Mouse (Mus musculus) heart, embryonic 10.5 days (tissue): ENCODE results near the gene Ppp1r14a. TPM values are rescaled to one million over a fixed set of nuclear protein-coding genes. Genes with fewer than 3 reads are reported as not detected.

Experiments
- DNase-seq: peaks from one replicate; pipeline ENCODE4 v3.0.0-alpha.2; 2017; ENCODE audit warnings: low spot score
- H3K27ac ChIP-seq: fragments of 300-500 bp; sonication (generic); 2 replicates; pipeline ENCODE4 v1.5.1; 2016; ENCODE audit warnings: mild to moderate bottlenecking
- H3K27me3 ChIP-seq: fragments of 300-500 bp; sonication (generic); 2 replicates; pipeline ENCODE4 v1.6.1; 2016; ENCODE audit warnings: mild to moderate bottlenecking; ENCODE audit not compliant: poor library complexity, insufficient read depth, severe bottlenecking
- H3K36me3 ChIP-seq: fragments of 300-500 bp; sonication (generic); 2 replicates; pipeline ENCODE4 v1.6.1; 2016; ENCODE audit warnings: mild to moderate bottlenecking, moderate library complexity
- H3K4me1 ChIP-seq: fragments of 300-500 bp; sonication (generic); 2 replicates; pipeline ENCODE4 v1.6.1; 2016; ENCODE audit warnings: mild to moderate bottlenecking
- H3K4me3 ChIP-seq: fragments of 300-500 bp; sonication (generic); 2 replicates; pipeline ENCODE4 v1.5.1; 2016; ENCODE audit warnings: mild to moderate bottlenecking, moderate library complexity
- H3K9me3 ChIP-seq: fragments of 300-500 bp; sonication (generic); 2 replicates; pipeline ENCODE4 v1.6.1; 2016; ENCODE audit warnings: mild to moderate bottlenecking, moderate library complexity
- WGBS: fragments of 180-500 bp; shearing (Covaris S2); methylation state at CpG from one replicate; pipeline ENCODE4 v1.1.7; 2016; 5-methylcytosine and 5-hydroxymethylcytosine counted together
- polyA plus RNA-seq: library from polyadenylated mRNA; unstranded; fragments of >200 nt; fragmentation: Nextera tagmentation; extraction: Ambion mirVana; gene quantifications from 2 replicates; pipeline ENCODE4 v1.2.1, GENCODE M21; 2016

Gene Ppp1r14a
- polyA plus RNA-seq, 1 experiment from 2014 or later = 13.8 TPM

DNA sequence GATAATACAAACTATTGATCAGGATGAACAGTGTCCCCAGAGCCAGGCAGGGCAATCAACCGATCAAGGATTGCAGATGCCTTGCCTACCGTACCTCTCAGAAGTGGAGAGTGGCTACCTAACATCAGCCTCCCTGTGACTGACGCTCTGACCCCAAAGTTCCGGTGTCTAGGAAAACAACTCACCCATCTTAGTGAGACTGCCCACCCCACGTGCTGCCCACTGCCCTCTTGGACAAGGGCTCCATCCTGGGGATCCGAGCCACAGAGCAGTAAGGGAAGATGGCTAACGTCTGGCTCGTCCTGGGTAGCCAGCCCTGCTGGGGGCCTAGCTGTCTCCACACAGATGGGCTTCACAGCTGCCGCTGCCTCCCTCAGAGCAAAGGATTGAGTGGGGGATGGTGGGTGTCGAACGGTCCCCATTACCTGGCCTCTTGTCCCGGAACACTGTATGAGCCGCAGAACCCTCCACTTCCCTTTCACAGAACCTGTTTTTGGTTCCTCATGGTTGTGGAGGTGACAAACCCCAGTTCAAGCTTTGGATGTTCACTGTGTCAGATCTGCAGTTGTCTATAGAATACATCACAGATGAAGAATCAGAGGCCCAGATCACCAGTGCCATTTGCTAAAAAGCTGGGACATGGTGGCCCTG lies 5.1 kb downstream of the Ppp1r14a start:
- no peak overlapping the region for H3K4me3 ChIP-seq
- peaks cover 43% of the 10 kb centered on the region for H3K4me1 ChIP-seq
- 61% methylated on average over 13 of the region's 13 CpGs for WGBS
- DNase-seq = no peak
- H3K9me3 ChIP-seq = no peaks in the 10 kb centered on the region
- peak overlapping the region; percentile 33; the same call in 1 of the 2 replicates for H3K27ac ChIP-seq
- peaks cover 49% of the 10 kb centered on the region for H3K27me3 ChIP-seq
- H3K36me3 ChIP-seq = no peaks in the 10 kb centered on the region

DNA sequence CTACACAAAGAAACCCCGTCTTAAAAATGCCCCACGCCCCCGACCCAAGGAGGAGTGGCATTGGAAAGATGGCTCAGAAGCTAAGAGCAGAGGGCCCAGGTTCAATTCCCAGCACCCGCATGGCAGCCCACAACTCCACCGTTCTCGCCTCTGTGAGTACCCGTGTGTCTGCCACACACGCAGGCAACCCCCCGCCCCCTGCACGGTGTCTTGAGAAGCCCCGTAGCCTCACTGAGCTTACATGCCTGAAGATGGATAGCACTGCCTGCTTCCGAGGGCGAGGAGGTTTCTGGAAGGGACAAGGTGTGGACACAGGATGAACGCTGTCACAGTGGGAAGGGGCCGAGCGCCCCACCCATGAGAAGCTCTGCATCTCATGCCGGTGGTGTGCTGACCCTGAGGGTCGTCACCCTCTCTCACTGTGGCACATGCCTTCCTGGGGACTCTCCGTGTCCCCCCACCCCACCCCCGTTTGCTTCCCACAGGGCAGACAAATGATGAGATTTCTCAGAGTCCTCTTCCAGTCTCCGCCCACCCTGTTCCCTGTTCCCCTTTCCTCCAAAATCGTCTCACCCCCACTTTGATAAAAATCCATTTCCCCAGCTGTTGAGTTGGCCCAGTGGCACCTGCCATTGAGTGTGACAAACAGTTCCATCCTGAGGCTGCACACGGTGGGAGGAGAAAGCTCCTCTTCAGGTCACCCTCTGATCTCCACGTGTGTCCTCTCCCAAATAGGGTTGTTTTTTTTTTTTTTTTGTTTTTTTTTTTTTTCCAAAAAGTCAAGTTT lies 6.9 kb downstream of the Ppp1r14a start:
- Histone ChIP-seq H3K4me3 (no peak overlapping the region), H3K27ac (no peak overlapping the region), H3K36me3 (no peaks in the 10 kb centered on the region), H3K9me3 (no peaks in the 10 kb centered on the region), H3K4me1 (peaks cover 26% of the 10 kb centered on the region), H3K27me3 (peaks cover 30% of the 10 kb centered on the region; the same call in 1 of the 2 replicates)
- DNase-seq = no peak
- WGBS = 74% methylated on average over 24 of the region's 24 CpGs

DNA sequence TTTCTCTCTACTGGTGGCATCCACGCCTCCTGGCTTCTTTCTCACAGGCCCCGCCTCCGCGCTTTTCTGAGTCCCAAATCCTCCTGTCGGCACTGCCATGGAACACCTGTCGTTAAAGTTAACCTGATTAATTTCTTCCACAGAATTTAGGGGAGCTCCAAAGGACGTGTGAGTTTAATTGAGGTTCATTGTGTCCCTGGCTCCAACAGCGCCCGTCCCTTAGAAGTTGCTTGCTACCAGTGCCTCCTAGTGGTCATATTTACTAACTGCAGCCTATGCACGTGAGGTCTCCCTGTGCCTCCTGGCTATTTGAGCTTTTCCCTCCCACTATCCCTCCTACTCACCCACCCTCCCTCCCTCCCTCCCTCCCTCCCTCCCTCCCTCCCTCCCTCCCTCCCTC lies 7.9 kb downstream of the Ppp1r14a start:
- Histone ChIP-seq H3K4me1 (peaks cover 17% of the 10 kb centered on the region), H3K27ac (no peak overlapping the region), H3K4me3 (no peak overlapping the region), H3K9me3 (no peaks in the 10 kb centered on the region), H3K27me3 (peaks cover 32% of the 10 kb centered on the region; the same call in 1 of the 2 replicates), H3K36me3 (no peaks in the 10 kb centered on the region)
- WGBS = 13% methylated on average over 10 of the region's 10 CpGs
- DNase-seq = no peak

DNA sequence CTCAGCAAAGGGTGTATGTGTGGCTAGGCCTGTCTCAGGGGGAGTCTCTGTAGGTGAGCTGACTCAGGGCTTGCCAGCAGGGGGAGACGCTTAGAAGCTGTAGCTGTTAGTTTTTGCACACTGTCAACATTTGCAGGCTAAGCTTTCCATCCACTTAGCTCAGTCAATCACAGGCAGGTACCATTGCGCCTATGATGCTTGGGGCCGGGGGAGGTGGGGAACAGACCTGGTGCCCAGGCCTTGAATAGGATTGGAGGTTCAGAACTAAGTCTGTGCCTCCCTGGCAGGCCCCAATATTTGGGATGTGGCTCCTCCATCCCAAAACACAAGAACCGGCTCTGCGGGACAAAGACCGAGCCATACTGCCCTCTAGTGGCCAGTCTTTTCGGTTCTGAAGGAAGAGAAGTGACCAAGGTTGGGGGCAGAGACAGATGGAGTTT lies 12.0 kb downstream of the Ppp1r14a start:
- DNase-seq = no peak
- no peaks in the 10 kb centered on the region for H3K36me3 ChIP-seq

DNA sequence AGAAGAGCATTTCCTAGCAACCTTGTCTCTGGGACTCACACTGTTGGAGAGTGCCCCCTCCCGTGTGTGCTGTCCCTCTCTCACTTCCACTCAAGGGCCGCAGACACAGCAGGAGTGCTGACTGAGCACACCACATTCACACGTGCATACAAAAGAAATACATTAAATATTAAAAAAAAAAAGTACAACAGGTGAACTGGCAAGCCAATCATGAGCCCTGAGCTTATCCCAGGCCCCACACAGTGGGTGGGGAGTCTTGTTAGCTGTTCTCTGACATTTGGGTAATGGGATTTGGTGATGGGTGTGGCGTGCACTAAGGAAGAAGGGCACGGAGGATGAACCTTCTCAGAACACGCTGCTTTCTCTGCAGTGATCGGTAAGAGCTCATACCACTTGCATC lies 13.5 kb downstream of the Ppp1r14a start:
- Histone ChIP-seq H3K27me3 (peaks cover 56% of the 10 kb centered on the region), H3K4me3 (no peak overlapping the region)

More for the DNA sequence above, 12.0 kb downstream of the Ppp1r14a start:
- 2% methylated on average over 7 of the region's 7 CpGs for WGBS
- Histone ChIP-seq H3K27ac (no peak overlapping the region), H3K9me3 (no peaks in the 10 kb centered on the region; the same call in 1 of the 2 replicates), H3K27me3 (peaks cover 51% of the 10 kb centered on the region), H3K4me3 (0 out of 2 replicates have a peak overlapping the region, but pooled peaks have one; percentile 24), H3K4me1 (peaks cover 22% of the 10 kb centered on the region)

DNA sequence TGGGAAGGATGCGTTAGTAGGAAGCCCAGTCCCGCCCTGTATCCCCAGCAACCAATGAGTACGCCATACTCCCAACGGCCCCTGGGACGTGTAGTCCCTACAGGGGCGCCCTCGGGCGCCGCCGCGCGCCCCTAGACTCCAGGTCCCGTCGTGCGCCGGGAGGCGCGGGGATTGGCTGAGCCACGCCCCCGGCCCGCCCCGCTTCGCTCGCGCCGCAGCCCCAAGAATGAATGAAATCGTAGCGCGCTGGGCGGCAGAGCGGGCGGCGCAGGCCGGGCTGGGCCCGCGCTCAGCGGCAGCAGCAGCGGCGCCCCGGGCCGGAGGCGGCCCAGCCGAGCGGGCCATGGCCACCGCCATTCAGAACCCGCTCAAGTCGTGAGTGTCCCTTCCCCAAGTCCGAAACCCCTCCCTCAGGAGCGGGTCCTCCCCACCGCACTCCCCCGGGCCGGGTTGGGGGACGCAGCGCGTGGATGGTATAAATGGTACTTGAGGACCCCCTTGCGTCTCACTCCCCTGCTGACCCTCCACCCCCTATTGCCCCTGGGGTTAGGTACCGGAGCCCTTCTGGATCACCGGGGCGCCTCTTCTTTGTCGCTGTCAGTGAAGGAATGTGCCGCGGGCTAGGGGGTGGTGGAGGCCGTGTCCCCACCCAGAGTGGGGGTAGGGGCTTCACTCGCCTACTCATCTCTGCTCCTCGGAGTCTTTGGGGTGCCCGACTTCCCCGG lies 14.8 kb downstream of the Ppp1r14a start, which contains the start of gene Dpf1:
Gene Dpf1, plus strand, starts transcription at position 214 of the 725 bp plus-strand sequence.
- Histone ChIP-seq H3K9me3 (no peaks in the 10 kb centered on the region; the same call in 1 of the 2 replicates), H3K27ac (peak within 1 kb of the TSS; percentile 69), H3K4me1 (peaks cover 40% of the 10 kb centered on the region), H3K27me3 (peaks cover 62% of the 10 kb centered on the region), H3K4me3 (peak within 1 kb of the TSS; percentile 66), H3K36me3 (no peaks in the 10 kb centered on the region)
- DNase-seq = peak; percentile 93
- under 1% methylated on average over 67 of the region's 67 CpGs for WGBS

More for the DNA sequence above, 13.5 kb downstream of the Ppp1r14a start:
- H3K36me3 ChIP-seq = no peaks in the 10 kb centered on the region
- no peak overlapping the region for H3K27ac ChIP-seq
- H3K9me3 ChIP-seq = no peaks in the 10 kb centered on the region; the same call in 1 of the 2 replicates
- DNase-seq = no peak
- peaks cover 29% of the 10 kb centered on the region for H3K4me1 ChIP-seq
- WGBS = 52% methylated on average over 7 of the region's 7 CpGs

DNA sequence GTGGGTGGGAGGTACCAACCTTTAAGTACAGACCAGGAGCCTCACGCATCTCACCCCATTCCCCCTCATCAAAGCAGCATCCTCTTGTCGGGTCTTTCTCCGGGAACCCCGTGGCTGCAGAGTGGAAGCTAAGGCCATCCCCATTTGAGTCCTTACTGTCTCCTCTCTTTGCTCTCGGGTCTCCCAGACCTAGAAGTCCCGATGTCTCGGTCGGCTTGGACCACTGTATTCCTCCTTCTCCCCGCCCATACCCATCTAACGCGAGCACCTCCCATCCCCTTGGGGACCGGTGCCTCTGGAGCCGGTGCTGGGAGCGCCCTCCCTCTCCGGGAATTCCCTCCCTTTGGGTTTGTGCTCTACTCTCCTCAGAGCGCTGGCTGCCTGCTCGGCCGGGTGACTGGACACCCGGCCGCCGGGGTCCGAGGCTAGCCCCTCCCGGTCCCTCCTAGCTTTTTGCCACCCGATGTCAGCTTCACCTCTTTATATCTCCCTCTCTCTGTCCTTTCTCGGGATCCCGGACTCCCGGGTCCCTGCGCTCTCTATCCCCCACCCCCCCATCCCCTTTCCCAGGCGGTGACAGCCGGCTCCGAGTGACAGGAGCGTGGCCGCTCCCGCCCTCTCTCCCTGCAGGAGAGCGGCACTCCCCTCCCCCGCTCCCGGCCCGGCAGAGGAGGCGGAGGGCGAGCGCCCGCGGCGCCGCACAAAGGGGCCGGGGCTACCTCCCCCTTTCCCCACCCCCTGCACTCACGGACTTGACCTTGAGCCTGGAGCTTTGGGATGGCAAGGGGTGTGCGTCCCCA lies 15.6 kb downstream of the Ppp1r14a start:
- under 1% methylated on average over 46 of the region's 48 CpGs for WGBS
- H3K4me3 ChIP-seq = peak overlapping the region; percentile 66
- H3K4me1 ChIP-seq = peaks cover 48% of the 10 kb centered on the region
- no peaks in the 10 kb centered on the region for H3K36me3 ChIP-seq
- no peaks in the 10 kb centered on the region; the same call in 1 of the 2 replicates for H3K9me3 ChIP-seq
- no peak for DNase-seq
- peaks cover 66% of the 10 kb centered on the region for H3K27me3 ChIP-seq
- H3K27ac ChIP-seq = peak overlapping the region; percentile 69

DNA sequence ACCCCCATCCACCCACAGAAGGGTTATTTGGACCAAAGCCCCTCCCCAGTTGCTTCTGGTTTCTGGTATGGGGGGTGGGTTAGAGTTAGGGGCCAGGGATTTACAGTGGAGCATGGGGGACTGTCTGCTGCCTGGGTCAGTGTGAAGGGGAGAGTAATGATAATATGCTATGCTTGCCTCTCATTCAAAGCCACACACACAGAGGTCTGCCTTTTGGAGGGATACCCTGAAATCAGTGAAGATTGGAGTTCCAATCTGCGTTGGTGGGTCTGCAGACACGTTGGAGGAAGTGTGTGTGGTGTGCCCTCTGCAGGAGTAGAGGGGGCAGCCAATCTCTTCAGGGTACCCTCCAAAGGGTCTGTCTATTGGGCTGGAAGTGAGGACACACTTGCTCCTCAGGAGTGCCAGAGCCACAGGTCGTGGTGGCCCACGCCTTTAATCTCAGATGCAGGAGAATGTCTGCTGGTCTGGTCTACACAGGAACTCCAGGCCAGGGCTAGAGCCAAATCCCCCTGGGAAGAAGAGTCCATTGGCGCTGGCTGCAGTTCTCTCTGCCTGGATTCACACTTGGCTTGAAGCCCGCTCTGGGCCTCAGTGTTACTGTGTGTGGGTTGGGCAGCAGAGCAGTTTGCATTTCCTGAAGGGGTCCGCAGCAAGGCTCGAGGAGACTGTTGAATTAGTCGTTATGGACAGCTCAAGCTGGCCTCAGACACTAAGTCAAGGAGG lies 16.3 kb downstream of the Ppp1r14a start:
- WGBS = 15% methylated on average over 9 of the region's 9 CpGs
- Histone ChIP-seq H3K36me3 (no peaks in the 10 kb centered on the region), H3K27ac (peak overlapping the region; percentile 59; the same call in 1 of the 2 replicates), H3K27me3 (peaks cover 74% of the 10 kb centered on the region), H3K4me3 (peak overlapping the region; percentile 66), H3K4me1 (peaks cover 49% of the 10 kb centered on the region), H3K9me3 (no peaks in the 10 kb centered on the region; the same call in 1 of the 2 replicates)
- DNase-seq = no peak

DNA sequence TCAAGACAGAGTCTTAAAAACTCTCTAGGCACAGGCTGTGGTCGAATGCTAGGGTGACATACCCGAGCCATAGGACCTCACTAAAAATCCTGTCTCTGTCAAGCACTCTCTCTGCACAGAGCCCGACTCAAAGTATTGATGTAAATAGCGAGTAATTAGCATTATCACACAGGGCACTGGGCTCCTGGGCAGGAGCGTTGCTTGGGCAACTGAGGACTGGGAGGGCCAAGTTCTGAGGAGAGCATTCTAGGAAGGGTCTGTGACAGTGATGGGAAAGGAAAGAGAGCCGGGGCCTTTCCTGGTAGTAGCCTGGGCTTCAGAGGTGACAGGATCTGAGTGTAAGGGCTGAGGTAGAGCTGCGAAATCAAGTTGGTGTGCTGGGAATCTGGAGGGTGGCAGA lies 17.0 kb downstream of the Ppp1r14a start:
- H3K9me3 ChIP-seq = no peaks in the 10 kb centered on the region; the same call in 1 of the 2 replicates
- peaks cover 81% of the 10 kb centered on the region for H3K27me3 ChIP-seq
- DNase-seq = no peak
- H3K4me1 ChIP-seq = peaks cover 49% of the 10 kb centered on the region
- no peaks in the 10 kb centered on the region for H3K36me3 ChIP-seq
- WGBS = 36% methylated on average over 7 of the region's 7 CpGs
- H3K4me3 ChIP-seq = no peak overlapping the region
- H3K27ac ChIP-seq = no peak overlapping the region

DNA sequence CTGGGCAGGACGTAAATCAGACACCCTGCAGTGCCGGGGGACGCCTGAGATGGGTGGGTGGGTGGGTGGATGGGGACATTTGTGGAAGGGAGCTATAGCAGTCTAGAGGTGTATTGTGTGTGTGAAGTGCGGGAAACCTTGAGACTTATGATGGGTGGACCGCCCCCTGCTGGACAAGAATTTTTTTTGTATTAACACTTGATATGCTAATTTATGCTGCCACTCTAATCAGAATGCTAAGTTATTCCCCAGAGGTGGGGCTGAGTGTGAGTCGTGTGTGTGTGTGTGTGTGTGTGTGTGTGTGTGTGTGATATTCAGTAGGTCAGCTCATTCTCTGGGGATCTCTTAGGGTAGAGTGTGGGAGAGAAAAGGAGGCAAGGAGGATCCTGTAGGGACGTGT lies 17.5 kb downstream of the Ppp1r14a start:
- H3K4me3 ChIP-seq = no peak overlapping the region
- H3K4me1 ChIP-seq = peaks cover 49% of the 10 kb centered on the region
- 19% methylated on average over 7 of the region's 7 CpGs for WGBS
- no peak for DNase-seq
- peaks cover 84% of the 10 kb centered on the region for H3K27me3 ChIP-seq
- no peak overlapping the region for H3K27ac ChIP-seq
- no peaks in the 10 kb centered on the region; the same call in 1 of the 2 replicates for H3K9me3 ChIP-seq
- H3K36me3 ChIP-seq = no peaks in the 10 kb centered on the region

DNA sequence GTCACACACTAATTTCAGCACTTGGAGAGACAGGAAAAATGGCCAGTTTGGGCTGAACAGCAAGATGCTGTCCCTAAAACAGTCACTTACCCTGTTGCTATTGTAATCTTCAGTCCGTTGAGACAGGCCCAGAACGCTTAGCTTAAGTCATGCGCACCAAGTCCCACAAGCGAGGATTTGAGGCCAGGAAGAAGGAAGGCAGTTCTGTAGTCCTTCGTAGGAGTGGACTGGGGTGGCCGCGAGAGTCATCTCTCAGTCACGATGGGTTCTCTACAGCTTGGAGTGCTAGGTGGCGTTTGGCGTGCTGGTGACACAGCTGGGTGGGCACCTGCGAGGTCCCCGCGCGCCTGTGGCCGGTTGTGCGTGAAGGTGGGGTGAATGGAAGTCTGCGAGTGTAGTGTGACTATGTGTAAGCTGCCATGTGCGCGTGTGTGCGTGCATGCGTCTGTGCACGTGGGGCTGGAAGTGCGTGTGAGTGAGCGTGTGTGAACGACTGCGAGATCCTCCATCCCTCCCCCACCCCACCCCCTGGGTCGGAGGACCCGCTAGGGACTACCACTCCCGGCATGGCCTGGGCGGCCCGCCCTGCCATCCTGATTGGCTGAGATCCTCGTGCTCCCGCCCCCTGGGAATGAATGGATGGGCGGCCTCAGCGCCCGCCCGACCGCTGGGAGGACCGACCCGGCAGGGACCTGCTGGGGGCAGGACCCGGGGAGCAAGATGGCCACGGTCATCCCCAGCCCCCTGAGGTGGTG lies 18.4 kb downstream of the Ppp1r14a start:
- Histone ChIP-seq H3K27ac (peak overlapping the region; percentile 78), H3K36me3 (no peaks in the 10 kb centered on the region), H3K4me3 (peak overlapping the region; percentile 79), H3K27me3 (peaks cover 79% of the 10 kb centered on the region), H3K4me1 (peaks cover 49% of the 10 kb centered on the region), H3K9me3 (no peaks in the 10 kb centered on the region; the same call in 1 of the 2 replicates)
- WGBS = 2% methylated on average over 42 of the region's 42 CpGs
- DNase-seq = peak; percentile 97
